In genomic region chr19:28963113-28963512, GRCm38 (mm10) we compare ENCODE assay signal across 7 mouse cellular contexts. TPM values are rescaled to one million over a fixed set of nuclear protein-coding genes. Genes with fewer than 3 reads are reported as not detected.
DNase-seq lines count a peak whose midpoint lies in the region; ATAC-seq and TF ChIP-seq lines count a peak whose summit lies in the region.

No protein-coding gene starts in this region.

- no peaks in the 10 kb centered on the region for H3K36me3 ChIP-seq in lung, embryonic 14.5 days (ENCODE audit: insufficient read depth)
- H3K36me3 ChIP-seq in forebrain, embryonic 12.5 days (replicated peaks): no peaks in the 10 kb centered on the region
- no peaks in the 10 kb centered on the region for H3K36me3 ChIP-seq in limb, embryonic 10.5 days
- no peaks in the 10 kb centered on the region for H3K36me3 ChIP-seq in neural tube, embryonic 15.5 days

- H3K27ac ChIP-seq in lung, embryonic 14.5 days (ENCODE audit: low read depth): no peak overlapping the region
- no peak overlapping the region for H3K27ac ChIP-seq in forebrain, embryonic 12.5 days
- no peak overlapping the region for H3K27ac ChIP-seq in limb, embryonic 10.5 days
- peak overlapping the region; percentile 84; the same call in 1 of the 2 replicates for H3K27ac ChIP-seq in neural tube, embryonic 15.5 days (replicated peaks)

- H3K27me3 ChIP-seq in lung, embryonic 14.5 days (ENCODE audit: insufficient read depth, low read length): no peaks in the 10 kb centered on the region
- H3K27me3 ChIP-seq in forebrain, embryonic 12.5 days: peaks cover 10% of the 10 kb centered on the region
- H3K27me3 ChIP-seq in limb, embryonic 10.5 days (ENCODE audit: low read depth, poor library complexity, severe bottlenecking): peaks cover 35% of the 10 kb centered on the region
- H3K27me3 ChIP-seq in neural tube, embryonic 15.5 days (replicated peaks): no peaks in the 10 kb centered on the region

- 0 out of 2 replicates have a peak, but pooled peaks have one; percentile 18 for TF ChIP-seq CTCF in lung, embryonic 14.5 days (IDR thresholded peaks at IDR 0.05; ENCODE audit: low read depth)

- H3K4me1 ChIP-seq in lung, embryonic 14.5 days (ENCODE audit: insufficient read depth): peaks cover 7% of the 10 kb centered on the region; the same call in 1 of the 2 replicates
- peaks cover 21% of the 10 kb centered on the region for H3K4me1 ChIP-seq in forebrain, embryonic 12.5 days
- H3K4me1 ChIP-seq in limb, embryonic 10.5 days: peaks cover 15% of the 10 kb centered on the region
- H3K4me1 ChIP-seq in neural tube, embryonic 15.5 days: peaks cover 25% of the 10 kb centered on the region

- no peak for ATAC-seq in lung, embryonic 14.5 days (ENCODE audit: insufficient read depth)
- ATAC-seq in forebrain, embryonic 12.5 days (ENCODE audit: low FRiP score): no peak
- ATAC-seq in neural tube, embryonic 15.5 days (ENCODE audit: low FRiP score): no peak

- H3K4me2 ChIP-seq in lung, embryonic 14.5 days: peak overlapping the region; percentile 94
- H3K4me2 ChIP-seq in forebrain, embryonic 12.5 days: peak overlapping the region; percentile 90
- H3K4me2 ChIP-seq in neural tube, embryonic 15.5 days: peak overlapping the region; percentile 74

- no peaks in the 10 kb centered on the region for H3K9me3 ChIP-seq in lung, embryonic 14.5 days (ENCODE audit: low read depth, low read length)
- H3K9me3 ChIP-seq in forebrain, embryonic 12.5 days: no peaks in the 10 kb centered on the region
- no peaks in the 10 kb centered on the region for H3K9me3 ChIP-seq in limb, embryonic 10.5 days (replicated peaks)
- no peaks in the 10 kb centered on the region for H3K9me3 ChIP-seq in neural tube, embryonic 15.5 days (replicated peaks)

- DNase-seq in lung, embryonic 14.5 days: peak; percentile 73
- no peak for DNase-seq in lung, adult 18-20 months
- DNase-seq in limb, embryonic 10.5 days (ENCODE audit: low spot score): no peak
- DNase-seq in spleen, postnatal 4 days (ENCODE audit: low spot score in 2 of 2): no peak
- DNase-seq in right cerebral cortex, postnatal 14 days: no peak

- no peak overlapping the region for H3K9ac ChIP-seq in lung, embryonic 14.5 days
- no peak overlapping the region for H3K9ac ChIP-seq in forebrain, embryonic 12.5 days
- peak overlapping the region; percentile 91; the same call in 1 of the 2 replicates for H3K9ac ChIP-seq in neural tube, embryonic 15.5 days (replicated peaks)

- WGBS in lung, embryonic 14.5 days: 23% methylated on average over 3 of the region's 3 CpGs
- WGBS in forebrain, embryonic 12.5 days: 45% methylated on average over 3 of the region's 3 CpGs
- 47% methylated on average over 3 of the region's 3 CpGs for WGBS in limb, embryonic 10.5 days
- 42% methylated on average over 3 of the region's 3 CpGs for WGBS in neural tube, embryonic 15.5 days

- peak overlapping the region; percentile 82; the same call in 1 of the 2 replicates for H3K4me3 ChIP-seq in lung, embryonic 14.5 days (ENCODE audit: low read depth, low read length)
- peak overlapping the region; percentile 89 for H3K4me3 ChIP-seq in forebrain, embryonic 12.5 days (replicated peaks)
- peak overlapping the region; percentile 72 for H3K4me3 ChIP-seq in limb, embryonic 10.5 days
- H3K4me3 ChIP-seq in neural tube, embryonic 15.5 days (replicated peaks): peak overlapping the region; percentile 85

RNA-seq across cellular contexts. Expression of gene Plpp6, which starts 0.6 kb away (rescaled TPM):
- polyA plus RNA-seq in lung, embryonic 14.5 days (2014; fragmentation: Nextera tagmentation; extraction: Ambion mirVana): 9.6 and 10.3 TPM in 2 replicates
- 6.1 and 6.4 TPM in 2 replicates for polyA plus RNA-seq in forebrain, embryonic 12.5 days (2016; fragmentation: Nextera tagmentation; extraction: Ambion mirVana)
- polyA plus RNA-seq in limb, embryonic 10.5 days (2016; fragmentation: Nextera tagmentation; extraction: Ambion mirVana): 3.1 and 4.1 TPM in 2 replicates
- polyA plus RNA-seq in neural tube, embryonic 15.5 days (2015; fragmentation: Nextera tagmentation; extraction: Ambion mirVana): 12.0 and 12.6 TPM in 2 replicates

RNA-seq across cellular contexts. Expression of gene 4430402I18Rik, which starts 4.5 kb away (rescaled TPM):
- polyA plus RNA-seq in lung, embryonic 14.5 days (2014; fragmentation: Nextera tagmentation; extraction: Ambion mirVana): 1.7 and 2.1 TPM in 2 replicates
- polyA plus RNA-seq in forebrain, embryonic 12.5 days (2016; fragmentation: Nextera tagmentation; extraction: Ambion mirVana): 0.37 and 1.3 TPM in 2 replicates
- 0.06 TPM in 1 of 2 replicates, not detected in the other for polyA plus RNA-seq in limb, embryonic 10.5 days (2016; fragmentation: Nextera tagmentation; extraction: Ambion mirVana)
- polyA plus RNA-seq in neural tube, embryonic 15.5 days (2015; fragmentation: Nextera tagmentation; extraction: Ambion mirVana): 0.78 and 0.96 TPM in 2 replicates

RNA-seq across cellular contexts. Expression of gene Cdc37l1, which starts 27.0 kb away (rescaled TPM):
- 44.5 and 46.4 TPM in 2 replicates for polyA plus RNA-seq in lung, embryonic 14.5 days (2014; fragmentation: Nextera tagmentation; extraction: Ambion mirVana)
- 56.2 and 64.1 TPM in 2 replicates for polyA plus RNA-seq in forebrain, embryonic 12.5 days (2016; fragmentation: Nextera tagmentation; extraction: Ambion mirVana)
- 31.1 and 40.5 TPM in 2 replicates for polyA plus RNA-seq in limb, embryonic 10.5 days (2016; fragmentation: Nextera tagmentation; extraction: Ambion mirVana)
- polyA plus RNA-seq in neural tube, embryonic 15.5 days (2015; fragmentation: Nextera tagmentation; extraction: Ambion mirVana): 44.0 and 46.7 TPM in 2 replicates
